Mouse (Mus musculus): ENCODE measurements around the gene Mc3r. TPM values are rescaled to one million over a fixed set of nuclear protein-coding genes. Genes with fewer than 3 reads are reported as not detected.
A peak's percentile ranks its signal among the peaks of the same experiment; 100 is the strongest.

Gene Mc3r
- polyA plus RNA-seq, 1 experiment from 2014 or later = not detected

DNA sequence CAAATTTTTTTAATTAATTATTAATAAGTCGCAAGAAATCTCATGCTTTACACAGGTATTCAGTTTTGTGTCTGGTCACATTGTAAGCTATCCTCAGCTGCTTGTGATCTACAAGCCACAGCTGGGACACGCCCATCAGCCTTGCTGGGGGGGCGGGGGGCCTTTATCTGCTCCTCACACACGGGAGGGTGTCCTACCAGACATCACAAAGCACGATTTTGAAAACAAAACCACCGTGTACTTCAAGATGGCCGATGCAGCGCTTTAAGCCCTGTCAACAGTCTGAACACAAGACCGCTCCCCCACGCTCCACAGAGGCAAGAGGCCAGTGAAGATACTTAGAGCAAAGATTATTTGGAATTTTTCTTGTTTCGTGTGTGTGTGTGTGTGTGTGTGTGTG is 42.2 kb downstream of the Mc3r start:
- Histone ChIP-seq H3K27ac (no peak overlapping the region), H3K9me3 (replicated peaks) (no peaks in the 10 kb centered on the region), H3K4me1 (peaks cover 12% of the 10 kb centered on the region; the same call in 1 of the 2 replicates), H3K27me3 (ENCODE audit: low read depth, poor library complexity, severe bottlenecking) (no peaks in the 10 kb centered on the region), H3K4me3 (no peak overlapping the region), H3K36me3 (no peaks in the 10 kb centered on the region)
- DNase-seq (ENCODE audit: low spot score) = no peak
- WGBS = 89% methylated on average over 11 of the region's 11 CpGs

DNA sequence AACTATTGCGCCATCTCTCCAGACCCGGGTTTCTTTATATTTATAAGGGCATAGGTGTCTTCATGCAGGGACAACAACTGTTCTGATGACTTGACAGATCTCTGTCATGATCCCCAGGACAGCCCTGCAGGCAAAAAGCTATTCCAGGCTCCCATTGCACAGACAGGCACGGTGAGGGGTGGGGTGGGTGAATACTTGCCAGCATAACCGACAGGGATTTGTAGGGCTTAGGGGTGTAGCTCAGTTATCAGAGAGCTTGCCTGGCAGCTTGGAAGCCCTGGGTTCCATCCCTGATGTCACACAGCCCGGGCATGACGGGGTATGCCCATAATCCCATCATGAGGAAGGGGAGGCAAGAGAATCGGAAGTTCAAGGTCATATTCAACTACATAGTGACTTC is 42.7 kb downstream of the Mc3r start:
- Histone ChIP-seq H3K9me3 (replicated peaks) (no peaks in the 10 kb centered on the region), H3K27me3 (ENCODE audit: low read depth, poor library complexity, severe bottlenecking) (no peaks in the 10 kb centered on the region), H3K4me1 (peaks cover 12% of the 10 kb centered on the region; the same call in 1 of the 2 replicates), H3K4me3 (no peak overlapping the region), H3K36me3 (no peaks in the 10 kb centered on the region), H3K27ac (peak overlapping the region; percentile 7; the same call in 1 of the 2 replicates)
- WGBS = 92% methylated on average over 7 of the region's 7 CpGs
- no peak for DNase-seq (ENCODE audit: low spot score)

DNA sequence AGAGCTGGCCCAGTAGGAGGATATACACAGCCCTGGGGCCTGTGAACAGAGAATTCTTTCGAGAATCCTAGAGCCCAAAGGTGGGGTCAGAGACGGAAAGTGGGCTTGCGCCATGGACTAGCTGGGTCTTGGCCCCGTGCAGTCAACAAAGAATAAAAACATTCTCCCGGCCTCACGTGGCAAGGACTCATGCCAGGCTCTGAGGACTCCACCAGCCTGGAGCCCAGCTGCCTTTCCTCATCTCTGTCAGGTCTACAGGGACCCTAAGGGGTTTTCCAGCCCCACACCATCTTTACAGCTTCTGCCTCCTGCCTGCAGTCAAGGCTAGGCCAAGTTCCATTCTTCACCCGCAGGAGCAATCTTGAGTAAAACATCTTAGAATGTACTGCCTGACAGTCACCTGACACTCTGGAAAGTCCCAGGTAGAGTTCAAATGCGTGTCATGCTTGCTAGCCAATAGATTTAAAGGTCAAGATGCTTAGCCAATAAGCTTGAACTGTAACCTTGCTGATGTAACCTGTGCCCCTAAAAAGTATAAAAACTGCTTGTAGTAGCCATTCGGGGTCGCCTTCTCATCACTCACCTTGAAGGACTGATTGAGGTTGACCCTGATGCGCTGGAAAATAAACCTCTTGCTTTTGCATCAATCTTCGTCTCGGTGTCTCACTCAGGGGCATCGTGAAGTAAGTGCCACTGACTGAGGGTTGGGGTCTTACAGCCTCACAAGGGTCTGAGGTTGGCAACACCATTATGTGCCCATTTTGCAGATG is 43.6 kb downstream of the Mc3r start:
- DNase-seq (ENCODE audit: low spot score) = no peak
- Histone ChIP-seq H3K27ac (peak overlapping the region; percentile 7; the same call in 1 of the 2 replicates), H3K4me1 (peaks cover 12% of the 10 kb centered on the region; the same call in 1 of the 2 replicates), H3K9me3 (replicated peaks) (no peaks in the 10 kb centered on the region), H3K4me3 (no peak overlapping the region), H3K27me3 (ENCODE audit: low read depth, poor library complexity, severe bottlenecking) (no peaks in the 10 kb centered on the region), H3K36me3 (no peaks in the 10 kb centered on the region)
- WGBS = 91% methylated on average over 14 of the region's 14 CpGs

DNA sequence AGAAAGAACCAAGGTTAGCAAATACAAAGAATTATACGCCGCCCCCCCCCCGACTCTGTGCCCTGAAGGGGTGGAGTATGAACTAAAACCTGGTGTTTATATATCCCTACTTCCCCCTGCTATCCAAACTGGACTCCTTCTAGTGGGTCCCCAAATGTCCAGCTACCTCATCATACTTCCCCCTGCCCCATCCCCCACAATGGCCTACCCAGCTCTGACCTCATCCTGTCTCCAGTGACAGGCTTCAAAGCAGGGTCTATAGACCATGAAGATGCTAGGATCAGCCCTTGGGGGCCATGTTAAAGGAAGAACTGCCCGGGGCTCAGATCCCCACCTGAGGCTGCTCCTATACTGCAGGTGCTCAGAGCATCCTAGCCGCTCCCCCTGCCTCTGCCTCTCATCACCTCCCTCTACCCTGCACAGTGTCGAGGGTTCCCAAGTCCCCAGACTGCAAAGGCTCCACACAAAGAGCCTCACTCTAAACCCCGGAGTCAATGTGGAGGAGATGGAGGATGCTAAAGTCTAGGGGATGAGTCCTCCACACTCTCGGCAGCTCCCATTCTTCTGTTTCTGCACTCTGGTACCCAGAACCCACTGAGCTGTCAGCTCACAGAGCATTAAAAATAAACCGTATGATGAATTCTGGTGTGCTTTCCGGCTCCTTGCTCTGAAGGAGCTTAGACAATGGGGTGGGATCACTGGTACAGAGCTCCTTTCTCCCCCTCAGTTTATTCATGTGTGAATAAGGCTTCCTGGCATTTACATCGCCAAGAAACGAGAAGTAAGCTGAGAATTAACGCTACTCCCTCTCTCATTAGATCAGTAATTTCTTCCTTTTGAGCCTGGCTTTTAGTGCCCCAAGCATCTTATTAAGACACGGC is 44.5 kb downstream of the Mc3r start:
- 82% methylated on average over 14 of the region's 14 CpGs for WGBS
- Histone ChIP-seq H3K27me3 (ENCODE audit: low read depth, poor library complexity, severe bottlenecking) (no peaks in the 10 kb centered on the region), H3K36me3 (no peaks in the 10 kb centered on the region), H3K4me1 (peaks cover 12% of the 10 kb centered on the region; the same call in 1 of the 2 replicates), H3K4me3 (no peak overlapping the region), H3K9me3 (replicated peaks) (no peaks in the 10 kb centered on the region), H3K27ac (no peak overlapping the region)
- DNase-seq (ENCODE audit: low spot score) = no peak

DNA sequence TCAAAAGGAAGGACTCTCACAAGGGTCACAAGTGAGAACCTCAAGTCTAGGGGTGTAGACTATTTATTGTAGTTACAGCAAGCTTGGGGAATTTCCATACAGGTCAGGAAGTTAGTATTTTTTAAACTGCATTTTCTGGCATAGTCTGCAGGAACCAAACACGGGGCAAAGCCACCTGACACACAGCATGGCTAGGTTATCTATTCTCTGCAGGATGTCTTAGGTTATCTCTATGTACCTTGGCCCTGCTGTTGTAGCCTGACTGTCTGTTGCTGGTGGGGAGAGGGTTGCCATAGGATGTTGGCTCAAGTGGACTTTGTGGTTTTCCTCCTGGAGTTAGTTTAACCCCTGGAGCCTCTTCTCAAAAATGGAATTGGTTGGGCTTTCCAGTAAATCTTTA is 49.8 kb downstream of the Mc3r start:
- no peak overlapping the region for H3K27ac ChIP-seq
- no peak overlapping the region for H3K4me3 ChIP-seq
- WGBS = 68% methylated on average over 1 of the region's 1 CpGs

DNA sequence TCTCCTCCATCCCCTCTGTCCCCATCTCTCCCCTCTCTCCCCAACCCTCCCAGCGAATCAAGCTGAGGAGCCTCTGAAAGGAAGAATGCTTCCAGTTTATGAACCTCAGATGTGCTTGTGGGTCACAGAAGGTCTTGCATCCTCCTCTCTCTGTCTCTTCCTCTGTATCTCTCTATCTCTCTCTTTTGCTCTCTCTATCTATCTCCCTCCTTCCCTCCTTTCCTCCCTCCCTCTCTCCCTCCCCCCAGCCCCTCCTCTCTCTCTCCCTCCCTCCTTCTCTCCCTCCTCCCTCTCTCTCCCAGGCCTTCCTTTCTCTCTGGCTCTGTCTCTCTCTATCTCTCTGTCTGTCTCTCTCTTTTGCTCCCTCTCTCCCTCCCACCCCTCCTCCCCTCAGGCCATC is 50.2 kb downstream of the Mc3r start:
- Histone ChIP-seq H3K36me3 (no peaks in the 10 kb centered on the region), H3K27me3 (ENCODE audit: low read depth, poor library complexity, severe bottlenecking) (peaks cover 5% of the 10 kb centered on the region; the same call in 1 of the 2 replicates), H3K27ac (no peak overlapping the region), H3K4me1 (peaks cover 10% of the 10 kb centered on the region), H3K4me3 (no peak overlapping the region), H3K9me3 (replicated peaks) (no peaks in the 10 kb centered on the region)
- WGBS = 50% methylated on average over 1 of the region's 1 CpGs
- no peak for DNase-seq (ENCODE audit: low spot score)

More for the DNA sequence above, 49.8 kb downstream of the Mc3r start:
- Histone ChIP-seq H3K9me3 (replicated peaks) (no peaks in the 10 kb centered on the region), H3K27me3 (ENCODE audit: low read depth, poor library complexity, severe bottlenecking) (peaks cover 5% of the 10 kb centered on the region; the same call in 1 of the 2 replicates), H3K36me3 (no peaks in the 10 kb centered on the region), H3K4me1 (peaks cover 10% of the 10 kb centered on the region)
- DNase-seq (ENCODE audit: low spot score) = no peak

DNA sequence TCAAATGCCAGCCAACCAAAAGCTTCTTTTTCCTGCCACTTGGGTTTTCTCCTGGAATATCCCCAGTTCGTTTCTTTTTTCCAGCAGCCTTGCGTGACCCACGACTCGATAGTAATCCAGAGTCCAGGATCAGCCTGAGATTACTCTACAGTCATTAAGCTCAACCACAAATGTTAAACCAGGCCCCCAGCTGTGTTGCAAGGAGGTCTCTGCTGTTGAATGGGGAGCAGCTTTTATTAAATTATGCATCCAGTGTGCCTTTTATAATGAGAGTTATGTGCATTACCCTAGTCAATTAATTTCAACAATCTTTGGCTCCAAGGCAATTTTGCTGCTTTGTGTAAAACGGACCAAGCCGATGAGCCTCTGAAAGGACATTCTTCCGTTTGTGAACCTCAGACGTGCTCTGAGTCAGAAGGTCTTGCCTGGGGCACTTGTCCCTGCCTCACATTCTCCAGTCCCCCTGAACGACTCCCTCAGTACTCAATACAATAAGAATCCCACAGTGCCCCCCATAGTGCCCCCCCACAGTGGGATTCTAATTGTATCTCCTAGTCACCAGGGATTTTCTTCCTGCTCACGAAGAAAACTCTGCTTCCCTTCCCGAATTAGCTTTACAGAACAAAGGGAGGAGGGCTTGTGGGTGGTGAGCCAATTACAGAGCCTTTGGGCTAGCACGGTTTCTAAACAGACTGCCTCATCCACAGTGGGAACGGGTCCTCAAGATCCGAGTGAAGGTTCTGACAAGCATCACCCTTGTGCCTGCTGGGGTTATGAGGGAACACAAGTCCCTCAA is 51.0 kb downstream of the Mc3r start:
- Histone ChIP-seq H3K4me1 (peaks cover 10% of the 10 kb centered on the region), H3K9me3 (replicated peaks) (no peaks in the 10 kb centered on the region), H3K27me3 (ENCODE audit: low read depth, poor library complexity, severe bottlenecking) (peaks cover 5% of the 10 kb centered on the region; the same call in 1 of the 2 replicates), H3K36me3 (no peaks in the 10 kb centered on the region), H3K27ac (no peak overlapping the region), H3K4me3 (no peak overlapping the region)
- WGBS = 31% methylated on average over 14 of the region's 14 CpGs
- no peak for DNase-seq (ENCODE audit: low spot score)

Other genes starting within 250 kb of the Mc3r start
- gene Cbln4, start 205.0 kb upstream of the Mc3r start, polyA plus RNA-seq (2016; fragmentation: Nextera tagmentation; extraction: Ambion mirVana) = 0.41 and 2.2 TPM in 2 replicates
- 10.7 and 13.7 TPM in 2 replicates for gene Fam210b, start 97.1 kb downstream of the Mc3r start, polyA plus RNA-seq (2016; fragmentation: Nextera tagmentation; extraction: Ambion mirVana)
- 223 and 238 TPM in 2 replicates for gene Aurka, start 122.0 kb downstream of the Mc3r start, polyA plus RNA-seq (2016; fragmentation: Nextera tagmentation; extraction: Ambion mirVana)
- gene Cstf1, start 122.2 kb downstream of the Mc3r start, polyA plus RNA-seq (2016; fragmentation: Nextera tagmentation; extraction: Ambion mirVana) = 59.7 and 61.5 TPM in 2 replicates
- gene Cass4, start 145.3 kb downstream of the Mc3r start, polyA plus RNA-seq (2016; fragmentation: Nextera tagmentation; extraction: Ambion mirVana) = 0.11 and 0.39 TPM in 2 replicates
- gene Rtf2, start 192.1 kb downstream of the Mc3r start, polyA plus RNA-seq (2016; fragmentation: Nextera tagmentation; extraction: Ambion mirVana) = 78.6 and 79.5 TPM in 2 replicates
- gene Gcnt7, start 210.1 kb downstream of the Mc3r start, polyA plus RNA-seq (2016; fragmentation: Nextera tagmentation; extraction: Ambion mirVana) = 1.9 and 2.2 TPM in 2 replicates
- gene Fam209, start 224.0 kb downstream of the Mc3r start, polyA plus RNA-seq (2016; fragmentation: Nextera tagmentation; extraction: Ambion mirVana) = 0.21 TPM in 1 of 2 replicates, not detected in the other

All from limb, embryonic 10.5 days (tissue).